Mouse (Mus musculus): ENCODE measurements around the gene B3gnt9. TPM values are rescaled to one million over a fixed set of nuclear protein-coding genes. Genes with fewer than 3 reads are reported as not detected.

B3gnt9 gene
- polyA plus RNA-seq, 1 experiment from 2014 or later: 12.7 TPM

DNA sequence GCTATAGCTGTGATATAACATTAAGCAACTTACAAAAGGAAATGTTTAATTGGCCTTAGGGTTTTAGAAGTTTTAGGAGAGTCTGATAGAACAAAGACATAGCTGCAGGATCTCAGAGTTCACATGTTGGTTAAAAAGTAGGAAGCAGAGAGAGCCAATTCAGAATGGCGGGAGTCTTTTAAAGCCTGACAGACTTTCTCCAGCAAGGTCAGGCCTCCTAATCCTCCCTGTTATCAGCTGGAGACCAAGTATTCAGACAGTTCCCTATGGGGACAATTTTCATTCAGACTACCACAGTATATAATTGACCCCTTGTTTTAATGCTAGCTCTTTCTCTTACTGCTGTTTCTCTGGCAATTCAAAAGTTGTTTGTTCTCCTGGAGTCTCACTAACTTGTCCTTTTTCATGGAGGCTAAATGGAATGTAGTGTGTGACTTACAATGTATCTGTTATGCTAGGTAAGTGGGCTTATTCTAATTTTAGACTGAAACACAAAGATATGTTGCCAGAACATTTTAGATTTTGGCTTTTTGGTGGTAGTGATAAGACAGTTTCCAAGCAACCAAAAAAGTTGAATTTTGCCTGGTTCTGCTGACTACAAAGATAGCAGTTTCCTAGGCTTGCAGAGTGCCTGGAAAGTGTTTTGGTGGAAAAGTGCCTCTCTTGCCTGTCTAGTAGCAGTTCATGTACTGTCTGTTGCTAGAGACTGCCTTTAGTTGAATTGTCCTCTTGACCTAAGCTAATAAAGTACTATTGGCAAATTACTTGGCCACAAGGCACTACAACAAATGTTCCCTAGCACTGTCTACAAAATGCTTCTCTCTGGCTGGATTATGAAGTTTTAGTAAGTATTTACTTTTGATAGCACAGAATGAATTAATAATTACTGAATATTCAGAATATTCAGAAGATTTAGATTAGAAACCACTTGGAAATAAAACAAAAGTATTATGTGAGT lies 45.5 kb downstream of the B3gnt9 start:
- no peaks in the 10 kb centered on the region for H3K9me3 ChIP-seq (replicated peaks; ENCODE audit: control insufficient read depth, low read length)
- no peak overlapping the region for H3K27ac ChIP-seq (ENCODE audit: low read length)
- H3K4me1 ChIP-seq (ENCODE audit: control insufficient read depth, insufficient read depth, low read length): 0 out of 2 replicates have a peak, but pooled peaks cover 2% of the 10 kb centered on the region
- no peaks in the 10 kb centered on the region for H3K27me3 ChIP-seq (ENCODE audit: control insufficient read depth, insufficient read depth, low read length)
- peaks cover 2% of the 10 kb centered on the region; the same call in 1 of the 2 replicates for H3K36me3 ChIP-seq (ENCODE audit: control insufficient read depth, insufficient read depth)
- WGBS: 60% methylated on average over 1 of the region's 1 CpGs
- ATAC-seq (replicated peaks; ENCODE audit: extremely low read depth, insufficient read depth, low FRiP score): no peak
- H3K9ac ChIP-seq (ENCODE audit: low read length): no peak overlapping the region
- no peak overlapping the region for H3K4me2 ChIP-seq (ENCODE audit: low read depth, low read length)
- H3K4me3 ChIP-seq (ENCODE audit: low read length): no peak overlapping the region

DNA sequence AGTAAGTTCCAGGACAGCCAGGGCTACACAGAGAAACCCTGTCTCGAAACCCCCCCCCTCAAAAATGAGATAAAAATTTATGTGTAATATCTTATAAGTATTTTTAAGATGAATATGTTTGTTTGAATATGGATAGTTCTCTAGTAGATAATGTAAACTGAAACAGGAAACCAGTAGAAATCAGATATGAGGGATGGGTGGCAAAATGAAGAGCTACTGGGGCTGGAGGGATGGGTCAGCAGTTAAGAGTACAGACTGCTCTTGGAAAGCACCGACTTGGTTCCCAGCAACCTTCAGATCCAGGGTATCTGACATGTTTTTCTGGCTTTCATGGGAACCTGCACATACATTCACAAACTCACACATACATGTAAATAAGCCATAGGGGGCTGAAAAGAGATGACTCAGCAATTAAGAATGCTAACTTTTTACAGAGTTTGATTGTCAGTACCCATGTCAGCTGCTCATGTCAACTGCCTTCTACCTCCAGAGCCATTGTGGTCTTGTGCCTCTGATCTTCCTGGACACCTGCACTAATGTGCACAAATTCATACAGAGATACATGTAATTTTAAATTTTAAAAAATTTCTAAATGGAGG lies 47.2 kb downstream of the B3gnt9 start:
- Histone ChIP-seq H3K9ac (ENCODE audit: low read length) (no peak overlapping the region), H3K36me3 (ENCODE audit: control insufficient read depth, insufficient read depth) (peaks cover 9% of the 10 kb centered on the region; the same call in 1 of the 2 replicates), H3K27ac (ENCODE audit: low read length) (no peak overlapping the region), H3K4me1 (ENCODE audit: control insufficient read depth, insufficient read depth, low read length) (0 out of 2 replicates have a peak, but pooled peaks cover 2% of the 10 kb centered on the region), H3K9me3 (replicated peaks; ENCODE audit: control insufficient read depth, low read length) (no peaks in the 10 kb centered on the region), H3K27me3 (ENCODE audit: control insufficient read depth, insufficient read depth, low read length) (no peaks in the 10 kb centered on the region), H3K4me3 (ENCODE audit: low read length) (no peak overlapping the region), H3K4me2 (ENCODE audit: low read depth, low read length) (no peak overlapping the region)
- 84% methylated on average over 2 of the region's 2 CpGs for WGBS
- no peak for ATAC-seq (replicated peaks; ENCODE audit: extremely low read depth, insufficient read depth, low FRiP score)

DNA sequence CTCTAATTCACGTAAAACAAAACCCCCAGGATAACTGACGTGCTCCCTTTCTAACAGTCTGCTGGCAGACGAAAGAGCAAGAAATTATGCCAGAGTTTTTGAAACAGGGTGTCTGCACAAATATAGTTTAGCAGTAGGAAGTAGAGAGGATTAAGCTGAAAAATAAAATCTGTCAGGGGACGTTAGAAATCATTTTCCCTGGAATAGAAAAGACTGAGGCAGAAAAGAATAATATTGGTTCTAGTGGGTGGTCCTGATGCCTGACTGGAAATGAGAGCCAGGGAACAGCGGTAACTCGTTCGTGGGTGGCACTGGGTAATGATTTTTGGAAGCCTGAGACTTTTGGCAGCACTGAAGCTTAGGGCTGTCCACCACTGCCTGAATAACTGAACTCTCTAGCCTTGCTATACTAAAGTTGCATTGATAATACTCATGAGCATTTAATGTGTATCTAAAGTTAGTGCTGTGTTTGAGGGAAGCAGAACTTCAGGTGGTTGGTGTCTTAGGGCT lies 48.1 kb downstream of the B3gnt9 start:
- no peaks in the 10 kb centered on the region for H3K27me3 ChIP-seq (ENCODE audit: control insufficient read depth, insufficient read depth, low read length)
- H3K4me1 ChIP-seq (ENCODE audit: control insufficient read depth, insufficient read depth, low read length): 0 out of 2 replicates have a peak, but pooled peaks cover 2% of the 10 kb centered on the region
- no peak overlapping the region for H3K4me3 ChIP-seq (ENCODE audit: low read length)
- no peak overlapping the region for H3K27ac ChIP-seq (ENCODE audit: low read length)
- no peaks in the 10 kb centered on the region for H3K9me3 ChIP-seq (replicated peaks; ENCODE audit: control insufficient read depth, low read length)
- no peak for ATAC-seq (replicated peaks; ENCODE audit: extremely low read depth, insufficient read depth, low FRiP score)
- H3K4me2 ChIP-seq (ENCODE audit: low read depth, low read length): no peak overlapping the region
- 81% methylated on average over 7 of the region's 7 CpGs for WGBS
- H3K9ac ChIP-seq (ENCODE audit: low read length): no peak overlapping the region
- H3K36me3 ChIP-seq (ENCODE audit: control insufficient read depth, insufficient read depth): peaks cover 11% of the 10 kb centered on the region; the same call in 1 of the 2 replicates

DNA sequence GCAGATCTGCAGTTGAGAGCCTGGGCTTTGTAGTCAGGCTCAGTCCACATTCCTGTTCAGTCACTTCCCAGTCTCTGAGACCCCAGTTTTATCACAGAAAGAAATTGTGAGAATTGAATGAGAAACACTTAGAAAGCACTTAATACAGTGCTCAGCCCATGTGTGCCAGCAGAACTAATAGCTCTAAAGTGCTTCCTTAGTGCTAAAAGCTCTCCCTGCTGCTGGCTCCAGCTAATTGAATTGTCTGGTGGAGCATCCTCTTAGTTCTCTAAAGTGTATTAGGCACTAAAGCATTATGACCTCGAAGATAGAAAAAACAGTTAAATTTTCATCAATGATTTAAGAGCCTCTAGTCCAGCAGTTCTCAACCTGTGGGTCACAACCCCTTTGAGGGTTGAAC lies 49.2 kb downstream of the B3gnt9 start:
- H3K4me2 ChIP-seq (ENCODE audit: low read depth, low read length): no peak overlapping the region
- 74% methylated on average over 1 of the region's 1 CpGs for WGBS
- no peak overlapping the region for H3K27ac ChIP-seq (ENCODE audit: low read length)
- no peak overlapping the region for H3K9ac ChIP-seq (ENCODE audit: low read length)
- H3K4me1 ChIP-seq (ENCODE audit: control insufficient read depth, insufficient read depth, low read length): 0 out of 2 replicates have a peak, but pooled peaks cover 2% of the 10 kb centered on the region
- ATAC-seq (replicated peaks; ENCODE audit: extremely low read depth, insufficient read depth, low FRiP score): no peak
- H3K4me3 ChIP-seq (ENCODE audit: low read length): no peak overlapping the region
- no peaks in the 10 kb centered on the region for H3K9me3 ChIP-seq (replicated peaks; ENCODE audit: control insufficient read depth, low read length)
- H3K36me3 ChIP-seq (ENCODE audit: control insufficient read depth, insufficient read depth): peaks cover 11% of the 10 kb centered on the region
- H3K27me3 ChIP-seq (ENCODE audit: control insufficient read depth, insufficient read depth, low read length): no peaks in the 10 kb centered on the region

Other genes with a start within 250 kb of the B3gnt9 start
- not detected in 2 replicates for gene Ces3a, start 206.6 kb downstream of the B3gnt9 start, polyA plus RNA-seq (2015; fragmentation: Nextera tagmentation; extraction: Ambion mirVana)
- gene Ces3b, start 171.4 kb downstream of the B3gnt9 start, polyA plus RNA-seq (2015; fragmentation: Nextera tagmentation; extraction: Ambion mirVana): 0.14 and 0.16 TPM in 2 replicates
- not detected in 2 replicates for gene Ces4a, start 123.4 kb downstream of the B3gnt9 start, polyA plus RNA-seq (2015; fragmentation: Nextera tagmentation; extraction: Ambion mirVana)
- 38.7 and 48.5 TPM in 2 replicates for gene Cbfb, start 84.5 kb downstream of the B3gnt9 start, polyA plus RNA-seq (2015; fragmentation: Nextera tagmentation; extraction: Ambion mirVana)
- 20.8 and 22.5 TPM in 2 replicates for gene D230025D16Rik, start 30.0 kb downstream of the B3gnt9 start, polyA plus RNA-seq (2015; fragmentation: Nextera tagmentation; extraction: Ambion mirVana)
- 20.3 and 25.4 TPM in 2 replicates for gene Tradd, start 9.5 kb upstream of the B3gnt9 start, polyA plus RNA-seq (2015; fragmentation: Nextera tagmentation; extraction: Ambion mirVana)
- 4.5 and 5.0 TPM in 2 replicates for gene Fbxl8, start 9.5 kb upstream of the B3gnt9 start, polyA plus RNA-seq (2015; fragmentation: Nextera tagmentation; extraction: Ambion mirVana)
- 0.27 and 0.29 TPM in 2 replicates for gene Hsf4, start 14.6 kb upstream of the B3gnt9 start, polyA plus RNA-seq (2015; fragmentation: Nextera tagmentation; extraction: Ambion mirVana)
- gene Nol3, start 21.0 kb upstream of the B3gnt9 start, polyA plus RNA-seq (2015; fragmentation: Nextera tagmentation; extraction: Ambion mirVana): 5.2 and 5.8 TPM in 2 replicates
- 5.4 and 6.7 TPM in 2 replicates for gene 4931428F04Rik, start 34.7 kb upstream of the B3gnt9 start, polyA plus RNA-seq (2015; fragmentation: Nextera tagmentation; extraction: Ambion mirVana)
- 14.6 and 14.9 TPM in 2 replicates for gene Exoc3l, start 40.9 kb upstream of the B3gnt9 start, polyA plus RNA-seq (2015; fragmentation: Nextera tagmentation; extraction: Ambion mirVana)
- 50.8 and 61.1 TPM in 2 replicates for gene E2f4, start 42.5 kb upstream of the B3gnt9 start, polyA plus RNA-seq (2015; fragmentation: Nextera tagmentation; extraction: Ambion mirVana)
- 4.1 and 5.1 TPM in 2 replicates for gene Elmo3, start 50.4 kb upstream of the B3gnt9 start, polyA plus RNA-seq (2015; fragmentation: Nextera tagmentation; extraction: Ambion mirVana)
- gene Lrrc29, start 71.1 kb upstream of the B3gnt9 start, polyA plus RNA-seq (2015; fragmentation: Nextera tagmentation; extraction: Ambion mirVana): 0.80 and 0.84 TPM in 2 replicates
- gene Tmem208, start 71.2 kb upstream of the B3gnt9 start, polyA plus RNA-seq (2015; fragmentation: Nextera tagmentation; extraction: Ambion mirVana): 82.1 and 84.2 TPM in 2 replicates
- gene Fhod1, start 92.8 kb upstream of the B3gnt9 start, polyA plus RNA-seq (2015; fragmentation: Nextera tagmentation; extraction: Ambion mirVana): 1.1 and 2.3 TPM in 2 replicates
- 1.1 and 1.4 TPM in 2 replicates for gene Slc9a5, start 93.7 kb upstream of the B3gnt9 start, polyA plus RNA-seq (2015; fragmentation: Nextera tagmentation; extraction: Ambion mirVana)
- gene Plekhg4, start 118.1 kb upstream of the B3gnt9 start, polyA plus RNA-seq (2015; fragmentation: Nextera tagmentation; extraction: Ambion mirVana): 0.18 and 0.21 TPM in 2 replicates
- gene Kctd19, start 158.3 kb upstream of the B3gnt9 start, polyA plus RNA-seq (2015; fragmentation: Nextera tagmentation; extraction: Ambion mirVana): 0.07 TPM in 1 of 2 replicates, not detected in the other
- gene Lrrc36, start 158.4 kb upstream of the B3gnt9 start, polyA plus RNA-seq (2015; fragmentation: Nextera tagmentation; extraction: Ambion mirVana): 0.37 and 0.54 TPM in 2 replicates
- gene Tppp3, start 216.4 kb upstream of the B3gnt9 start, polyA plus RNA-seq (2015; fragmentation: Nextera tagmentation; extraction: Ambion mirVana): 38.7 and 40.0 TPM in 2 replicates
- 26.3 and 31.3 TPM in 2 replicates for gene Zdhhc1, start 241.7 kb upstream of the B3gnt9 start, polyA plus RNA-seq (2015; fragmentation: Nextera tagmentation; extraction: Ambion mirVana)

All from heart, embryonic 16.5 days (tissue).